Mouse (Mus musculus) liver, embryonic 14.5 days (tissue): ENCODE measurements around the gene Itih5.

Source experiments
- CTCF ChIP-seq: IDR thresholded peaks from 2 replicates; pipeline ENCODE4 v1.5.1; 2016; ENCODE audit warnings: antibody characterized with exemption, low read depth, control low read depth
- EP300 ChIP-seq: IDR thresholded peaks from 2 replicates; pipeline ENCODE4 v1.6.1; 2016; ENCODE audit warnings: antibody characterized with exemption, low read depth

DNA sequence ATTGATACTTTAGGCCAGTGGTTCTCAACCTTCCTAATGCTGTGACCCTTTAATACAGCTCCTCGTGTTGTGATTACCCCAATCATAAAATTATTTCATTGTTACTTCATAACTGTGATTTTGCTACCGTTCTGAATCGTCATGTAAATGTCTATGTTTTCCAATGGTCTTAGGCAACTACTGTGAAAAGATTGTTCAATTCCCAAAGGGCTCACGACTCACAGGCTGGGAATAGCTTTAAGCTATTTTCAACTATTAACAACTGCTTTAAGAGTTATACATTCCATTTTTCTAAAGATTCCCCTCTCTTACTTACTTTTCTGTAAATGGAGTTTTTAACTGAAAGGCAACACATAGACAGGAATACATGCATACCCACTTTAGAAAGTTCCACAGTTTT, 8.6 kb downstream of the Itih5 start:
- no peak for TF ChIP-seq CTCF
- no peak for TF ChIP-seq EP300
